Comparison of ENCODE assay signal across 8 mouse cellular contexts in genomic region chr6:128839266-128839771, GRCm38 (mm10). TPM values are rescaled to one million over a fixed set of nuclear protein-coding genes. Genes with fewer than 3 reads are reported as not detected.
DNase-seq lines count a peak whose midpoint lies in the region; ATAC-seq and TF ChIP-seq lines count a peak whose summit lies in the region.

No protein-coding gene starts in this region.

- no peaks in the 10 kb centered on the region for H3K36me3 ChIP-seq in embryonic facial prominence, embryonic 10.5 days (replicated peaks)
- no peaks in the 10 kb centered on the region for H3K36me3 ChIP-seq in limb, embryonic 11.5 days (ENCODE audit: control insufficient read depth, insufficient read depth, low read length)
- H3K36me3 ChIP-seq in midbrain, embryonic 13.5 days: no peaks in the 10 kb centered on the region
- no peaks in the 10 kb centered on the region for H3K36me3 ChIP-seq in small intestine, adult 2 months (ENCODE audit: control insufficient read depth, insufficient read depth, low read length)

- under 1% methylated on average over 17 of the region's 17 CpGs for WGBS in embryonic facial prominence, embryonic 10.5 days
- WGBS in limb, embryonic 11.5 days: under 1% methylated on average over 17 of the region's 17 CpGs
- under 1% methylated on average over 17 of the region's 17 CpGs for WGBS in midbrain, embryonic 13.5 days
- WGBS in small intestine, adult 2 months: under 1% methylated on average over 17 of the region's 17 CpGs

- 0 out of 2 replicates have a peak, but pooled peaks cover 5% of the 10 kb centered on the region for H3K27me3 ChIP-seq in embryonic facial prominence, embryonic 10.5 days (replicated peaks; ENCODE audit: low read depth, poor library complexity, severe bottlenecking)
- H3K27me3 ChIP-seq in limb, embryonic 11.5 days (ENCODE audit: control insufficient read depth, insufficient read depth, low read length): no peaks in the 10 kb centered on the region
- no peaks in the 10 kb centered on the region for H3K27me3 ChIP-seq in midbrain, embryonic 13.5 days
- H3K27me3 ChIP-seq in small intestine, adult 2 months (ENCODE audit: control insufficient read depth, insufficient read depth, low read length): no peaks in the 10 kb centered on the region

- peaks cover 28% of the 10 kb centered on the region for H3K4me1 ChIP-seq in embryonic facial prominence, embryonic 10.5 days
- no peaks in the 10 kb centered on the region for H3K4me1 ChIP-seq in limb, embryonic 11.5 days (ENCODE audit: control insufficient read depth, insufficient read depth, low read length)
- H3K4me1 ChIP-seq in midbrain, embryonic 13.5 days (replicated peaks): peaks cover 26% of the 10 kb centered on the region
- H3K4me1 ChIP-seq in small intestine, adult 2 months (ENCODE audit: control insufficient read depth, insufficient read depth, insufficient read length, low read length): peaks cover 14% of the 10 kb centered on the region

- DNase-seq in urinary bladder, adult 18-20 months (ENCODE audit: low spot score in 2 of 2): peak; percentile 68 to 77
- no peak for DNase-seq in urinary bladder, postnatal 10 days (ENCODE audit: low spot score)
- DNase-seq in embryonic facial prominence, embryonic 10.5 days (ENCODE audit: low spot score): peak; percentile 89
- DNase-seq in heart, adult 11 months: peak; percentile 98
- DNase-seq in kidney, adult 11 months: peak; percentile 86
- peak; percentile 91 for DNase-seq in limb, embryonic 11.5 days (ENCODE audit: low spot score)

- peak overlapping the region; percentile 51 for H3K9ac ChIP-seq in limb, embryonic 11.5 days (ENCODE audit: low read length)
- H3K9ac ChIP-seq in midbrain, embryonic 13.5 days (replicated peaks): peak overlapping the region; percentile 30

- peak; percentile 80; the same call in 1 of the 2 replicates for TF ChIP-seq CTCF in small intestine, adult 2 months (IDR thresholded peaks at IDR 0.05; ENCODE audit: extremely low read depth, insufficient read length, insufficient replicate concordance, low read depth, low read length)

- peak overlapping the region; percentile 74 for H3K4me3 ChIP-seq in embryonic facial prominence, embryonic 10.5 days
- peak overlapping the region; percentile 71 for H3K4me3 ChIP-seq in limb, embryonic 11.5 days (ENCODE audit: low read depth, low read length)
- peak overlapping the region; percentile 80 for H3K4me3 ChIP-seq in midbrain, embryonic 13.5 days (replicated peaks)
- peak overlapping the region; percentile 87 for H3K4me3 ChIP-seq in small intestine, adult 2 months (ENCODE audit: low read depth, low read length)

- peak overlapping the region; percentile 57 for H3K4me2 ChIP-seq in limb, embryonic 11.5 days (ENCODE audit: low read depth, severe bottlenecking)
- peak overlapping the region; percentile 60 for H3K4me2 ChIP-seq in midbrain, embryonic 13.5 days (replicated peaks)

- peak; percentile 10 for ATAC-seq in limb, embryonic 11.5 days (ENCODE audit: insufficient number of reproducible peaks, low FRiP score, low TSS enrichment, low read depth)
- ATAC-seq in midbrain, embryonic 13.5 days: peak; percentile 3; the same call in 1 of the 2 replicates

- peak overlapping the region; percentile 85 for H3K27ac ChIP-seq in embryonic facial prominence, embryonic 10.5 days (replicated peaks)
- 0 out of 2 replicates have a peak overlapping the region, but pooled peaks have one; percentile 21 for H3K27ac ChIP-seq in limb, embryonic 11.5 days (replicated peaks; ENCODE audit: low read depth, low read length)
- H3K27ac ChIP-seq in midbrain, embryonic 13.5 days: peak overlapping the region; percentile 84
- H3K27ac ChIP-seq in small intestine, adult 2 months (ENCODE audit: insufficient read depth, low read depth, low read length): peak overlapping the region; percentile 95

- peak; percentile 38; the same call in 1 of the 2 replicates for TF ChIP-seq POLR2A in small intestine, adult 2 months (IDR thresholded peaks at IDR 0.05; ENCODE audit: low read depth, low read length)

- no peaks in the 10 kb centered on the region for H3K9me3 ChIP-seq in embryonic facial prominence, embryonic 10.5 days
- no peaks in the 10 kb centered on the region for H3K9me3 ChIP-seq in limb, embryonic 11.5 days (ENCODE audit: control insufficient read depth, low read length)
- H3K9me3 ChIP-seq in midbrain, embryonic 13.5 days: no peaks in the 10 kb centered on the region

RNA-seq across cellular contexts. Expression of gene Klrb1b, which starts 13.2 kb away (rescaled TPM):
- not detected in 2 replicates for polyA plus RNA-seq in embryonic facial prominence, embryonic 10.5 days (2016; fragmentation: Nextera tagmentation; extraction: Ambion mirVana)
- polyA plus RNA-seq in limb, embryonic 11.5 days (2014; fragmentation: Nextera tagmentation; extraction: Ambion mirVana): not detected in 2 replicates
- not detected in 2 replicates for polyA plus RNA-seq in midbrain, embryonic 13.5 days (2015; fragmentation: Nextera tagmentation; extraction: Ambion mirVana)
- 0.25 TPM in 1 of 2 replicates, not detected in the other for polyA plus RNA-seq in small intestine, adult 2 months (2012; rRNA removed)

RNA-seq across cellular contexts. Expression of gene Gm44511, which starts 13.2 kb away (rescaled TPM):
- not detected in 2 replicates for polyA plus RNA-seq in embryonic facial prominence, embryonic 10.5 days (2016; fragmentation: Nextera tagmentation; extraction: Ambion mirVana)
- polyA plus RNA-seq in limb, embryonic 11.5 days (2014; fragmentation: Nextera tagmentation; extraction: Ambion mirVana): not detected in 2 replicates
- not detected in 2 replicates for polyA plus RNA-seq in midbrain, embryonic 13.5 days (2015; fragmentation: Nextera tagmentation; extraction: Ambion mirVana)
- polyA plus RNA-seq in small intestine, adult 2 months (2012; rRNA removed): 0.46 TPM in 1 of 2 replicates, not detected in the other

RNA-seq across cellular contexts. Expression of gene Clec2i, which starts 48.1 kb away (rescaled TPM):
- not detected in 2 replicates for polyA plus RNA-seq in embryonic facial prominence, embryonic 10.5 days (2016; fragmentation: Nextera tagmentation; extraction: Ambion mirVana)
- polyA plus RNA-seq in limb, embryonic 11.5 days (2014; fragmentation: Nextera tagmentation; extraction: Ambion mirVana): not detected in 2 replicates
- polyA plus RNA-seq in midbrain, embryonic 13.5 days (2015; fragmentation: Nextera tagmentation; extraction: Ambion mirVana): not detected in 2 replicates
- 0.03 TPM in 1 of 2 replicates, not detected in the other for polyA plus RNA-seq in small intestine, adult 2 months (2012; rRNA removed)

RNA-seq across cellular contexts. Expression of gene Klrb1c, which starts 50.3 kb away (rescaled TPM):
- not detected in 2 replicates for polyA plus RNA-seq in embryonic facial prominence, embryonic 10.5 days (2016; fragmentation: Nextera tagmentation; extraction: Ambion mirVana)
- not detected in 2 replicates for polyA plus RNA-seq in limb, embryonic 11.5 days (2014; fragmentation: Nextera tagmentation; extraction: Ambion mirVana)
- polyA plus RNA-seq in midbrain, embryonic 13.5 days (2015; fragmentation: Nextera tagmentation; extraction: Ambion mirVana): not detected in 2 replicates
- polyA plus RNA-seq in small intestine, adult 2 months (2012; rRNA removed): not detected in 2 replicates

RNA-seq across cellular contexts. Expression of gene BC035044, which starts 51.6 kb away (rescaled TPM):
- polyA plus RNA-seq in embryonic facial prominence, embryonic 10.5 days (2016; fragmentation: Nextera tagmentation; extraction: Ambion mirVana): 1.1 and 2.0 TPM in 2 replicates
- polyA plus RNA-seq in limb, embryonic 11.5 days (2014; fragmentation: Nextera tagmentation; extraction: Ambion mirVana): 0.58 and 0.96 TPM in 2 replicates
- 0.35 and 0.52 TPM in 2 replicates for polyA plus RNA-seq in midbrain, embryonic 13.5 days (2015; fragmentation: Nextera tagmentation; extraction: Ambion mirVana)
- 0.52 and 0.74 TPM in 2 replicates for polyA plus RNA-seq in small intestine, adult 2 months (2012; rRNA removed)

Comparison
In these comparisons a context has a peak if more than half of its experiments do, and no peak if none do; other contexts are left out.
1. H3K27ac ChIP-seq: peak in every context shown above with its lines; median percentile 95 in small intestine, adult 2 months; 85 in embryonic facial prominence, embryonic 10.5 days; 84 in midbrain, embryonic 13.5 days; 21 in limb, embryonic 11.5 days.